Mouse (Mus musculus) heart, postnatal 0 days (tissue): Measurements from ENCODE around the gene Prpf3. TPM values are rescaled to one million over a fixed set of nuclear protein-coding genes. Genes with fewer than 3 reads are reported as not detected.

Experiments used
- ATAC-seq: fragments of 200-750 bp; cut with Nextera tagmentation; 2 replicates; pipeline ENCODE4 v1.8.0; 2017; ENCODE audit warnings: low read depth, moderate number of reproducible peaks, moderate library complexity; ENCODE audit not compliant: insufficient read depth
- DNase-seq: peaks from one replicate; pipeline ENCODE4 v3.0.0-alpha.2; 2016; ENCODE audit warnings: low spot score
- H3K27ac ChIP-seq: fragments of 300-500 bp; sonication (generic); 2 replicates; pipeline ENCODE4 v1.5.1; 2014; ENCODE audit warnings: low read depth, mild to moderate bottlenecking
- H3K27me3 ChIP-seq: fragments of 300-500 bp; sonication (generic); 2 replicates; pipeline ENCODE4 v1.6.1; 2014; ENCODE audit warnings: low read length, mixed read lengths; ENCODE audit not compliant: control insufficient read depth, insufficient read depth
- H3K36me3 ChIP-seq: fragments of 300-500 bp; sonication (generic); replicated peaks from 2 replicates; pipeline ENCODE4 v1.6.1; 2014; ENCODE audit warnings: low read length, mixed read lengths; ENCODE audit not compliant: control insufficient read depth, insufficient read depth
- H3K4me1 ChIP-seq: fragments of 300-500 bp; sonication (generic); 2 replicates; pipeline ENCODE4 v1.6.1; 2014; ENCODE audit warnings: antibody characterized with exemption; ENCODE audit not compliant: control insufficient read depth, insufficient read depth
- H3K4me2 ChIP-seq: fragments of 300-500 bp; sonication (generic); 2 replicates; pipeline ENCODE4 v1.6.1; 2014; ENCODE audit warnings: low read depth, mild to moderate bottlenecking, low read length, moderate library complexity
- H3K4me3 ChIP-seq: fragments of 300-500 bp; sonication (generic); 2 replicates; pipeline ENCODE4 v1.5.1; 2014; ENCODE audit warnings: low read depth, low read length
- H3K9ac ChIP-seq: fragments of 300-500 bp; sonication (generic); replicated peaks from 2 replicates; pipeline ENCODE4 v1.6.1; 2014; ENCODE audit warnings: low read depth, low read length, mixed read lengths
- H3K9me3 ChIP-seq: fragments of 300-500 bp; sonication (generic); replicated peaks from 2 replicates; pipeline ENCODE4 v1.6.1; 2016; ENCODE audit warnings: low read length; ENCODE audit not compliant: control insufficient read depth
- CTCF ChIP-seq: IDR thresholded peaks from 2 replicates; pipeline ENCODE4 v1.5.1; 2016; ENCODE audit warnings: antibody characterized with exemption, control low read depth, low read depth
- EP300 ChIP-seq: IDR thresholded peaks from 2 replicates; pipeline ENCODE4 v1.6.1; 2016; ENCODE audit warnings: antibody characterized with exemption, low read depth
- WGBS: fragments of 180-500 bp; shearing (Covaris S2); extraction: QIAGEN DNeasy Blood & Tissue Kit; methylation state at CpG from one replicate; pipeline ENCODE4 v1.1.7; 2014; 5-methylcytosine and 5-hydroxymethylcytosine counted together
- polyA plus RNA-seq: library from polyadenylated mRNA; unstranded; fragments of >200 nt; fragmentation: Nextera tagmentation; extraction: Ambion mirVana; gene quantifications from 2 replicates; pipeline ENCODE4 v1.2.1, GENCODE M21; 2015
- total RNA-seq: library from RNA; depleted of rRNA; stranded (reverse); fragments of >200 nt; gene quantifications from 2 replicates; pipeline ENCODE4 v1.2.3, GENCODE M21; 2014; ENCODE audit warnings: low replicate concordance

The Prpf3 gene
- total and polyA plus RNA-seq, 2 experiments from 2014 or later, result 6.0 to 16.3 TPM

- no peak overlapping the region for H3K4me2 ChIP-seq
- no peaks in the 10 kb centered on the region; the same call in 1 of the 2 replicates for H3K4me1 ChIP-seq
- no peak overlapping the region for H3K9ac ChIP-seq
- TF ChIP-seq CTCF (no peak), EP300 (no peak)
- no peaks in the 10 kb centered on the region for H3K27me3 ChIP-seq
- peaks cover 33% of the 10 kb centered on the region for H3K36me3 ChIP-seq
- no peaks in the 10 kb centered on the region for H3K9me3 ChIP-seq
- DNase-seq (no peak), ATAC-seq (no peak)
- no peak overlapping the region for H3K27ac ChIP-seq
- no peak overlapping the region for H3K4me3 ChIP-seq
- WGBS, result 51% methylated on average over 2 of the region's 2 CpGs
These were observed 29.4 kb downstream of the Prpf3 start for GRCm38 (mm10) chr3:95826275-95826674.

GRCm38 (mm10) chr3:95820046-95821010 is 35.4 kb downstream of the Prpf3 start:
- no peak for DNase-seq
- 37% methylated on average over 10 of the region's 10 CpGs for WGBS

GRCm38 (mm10) chr3:95819351-95819985 is 36.2 kb downstream of the Prpf3 start:
- no peaks in the 10 kb centered on the region for H3K27me3 ChIP-seq
- peak; percentile 61; the same call in 1 of the 2 replicates for TF ChIP-seq EP300
- no peak for TF ChIP-seq CTCF
- peak overlapping the region; percentile 73 for H3K4me3 ChIP-seq
- peaks cover 20% of the 10 kb centered on the region for H3K4me1 ChIP-seq
- no peaks in the 10 kb centered on the region for H3K36me3 ChIP-seq
- H3K9me3 ChIP-seq, result no peaks in the 10 kb centered on the region
- WGBS, result under 1% methylated on average over 49 of the region's 49 CpGs
- DNase-seq (peak; percentile 99), ATAC-seq (peak; percentile 96)
- H3K9ac ChIP-seq, result peak overlapping the region; percentile 58
- H3K27ac ChIP-seq, result peak overlapping the region; percentile 99
- H3K4me2 ChIP-seq, result peak overlapping the region; percentile 70

More at GRCm38 (mm10) chr3:95820046-95821010, 35.4 kb downstream of the Prpf3 start:
- Histone ChIP-seq H3K27me3 (no peaks in the 10 kb centered on the region), H3K9ac (peak overlapping the region; percentile 58), H3K27ac (peak overlapping the region; percentile 95), H3K36me3 (no peaks in the 10 kb centered on the region), H3K4me3 (peak overlapping the region; percentile 73), H3K9me3 (no peaks in the 10 kb centered on the region), H3K4me2 (peak overlapping the region; percentile 61), H3K4me1 (peaks cover 20% of the 10 kb centered on the region)
- no peak for TF ChIP-seq CTCF
- no peak for TF ChIP-seq EP300
- ATAC-seq, result no peak

GRCm38 (mm10) chr3:95818571-95819288 is 37.0 kb downstream of the Prpf3 start, which contains the start of gene Rprd2:
TSS of gene Rprd2 (minus strand) at chr3:95818863.
- TF ChIP-seq CTCF (no peak), EP300 (no peak; the same call in 1 of the 2 replicates)
- Histone ChIP-seq H3K36me3 (no peaks in the 10 kb centered on the region), H3K9ac (peak within 1 kb of the TSS; percentile 90), H3K4me1 (peaks cover 20% of the 10 kb centered on the region), H3K4me3 (peak within 1 kb of the TSS; percentile 73), H3K4me2 (peak within 1 kb of the TSS; percentile 70), H3K27ac (peak within 1 kb of the TSS; percentile 99), H3K9me3 (no peaks in the 10 kb centered on the region), H3K27me3 (no peaks in the 10 kb centered on the region)
- ATAC-seq (peak; percentile 49), DNase-seq (peak; percentile 71)
- WGBS, result under 1% methylated on average over 56 of the region's 60 CpGs

GRCm38 (mm10) chr3:95818026-95818511 is 37.6 kb downstream of the Prpf3 start:
- Histone ChIP-seq H3K36me3 (no peaks in the 10 kb centered on the region), H3K27me3 (no peaks in the 10 kb centered on the region), H3K4me3 (peak overlapping the region; percentile 73), H3K4me1 (peaks cover 20% of the 10 kb centered on the region), H3K27ac (peak overlapping the region; percentile 99), H3K9ac (peak overlapping the region; percentile 90), H3K9me3 (no peaks in the 10 kb centered on the region), H3K4me2 (peak overlapping the region; percentile 70)
- WGBS, result 0% methylated on average over 21 of the region's 21 CpGs
- DNase-seq (peak; percentile 44), ATAC-seq (no peak)
- no peak for TF ChIP-seq CTCF
- no peak for TF ChIP-seq EP300
